In the genomic region with DNA sequence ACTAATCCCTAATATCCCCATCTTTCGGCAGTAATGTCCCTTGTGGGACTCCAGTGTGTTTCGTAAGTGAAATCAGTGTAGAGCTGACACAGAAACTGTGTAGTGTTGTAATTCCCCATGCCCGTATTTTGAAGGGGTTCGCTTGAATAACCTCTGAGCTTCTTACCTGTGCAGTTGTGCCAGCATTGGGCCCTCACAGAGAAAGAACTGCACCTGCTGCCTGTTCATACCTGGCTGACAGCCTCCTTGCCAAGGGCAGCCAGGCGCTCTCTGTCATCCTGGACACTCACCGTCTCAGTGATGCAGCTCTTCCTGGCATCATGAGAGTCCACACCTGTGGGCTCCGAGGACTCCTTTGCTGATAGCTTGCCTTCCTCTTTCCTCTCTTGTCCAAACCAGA, we compare ENCODE assay signal across 8 mouse cellular contexts. TPM values are rescaled to one million over a fixed set of nuclear protein-coding genes. Genes with fewer than 3 reads are reported as not detected.
DNase-seq lines count a peak whose midpoint lies in the region; ATAC-seq and TF ChIP-seq lines count a peak whose summit lies in the region.

No protein-coding gene starts in this region.

- TF ChIP-seq CTCF in MEL (IDR thresholded peaks at IDR 0.05 in 2 of 3, conservative IDR thresholded peaks at IDR 0.05 in 1 of 3; ENCODE audit: control insufficient read depth in 1 of 3, insufficient read depth in 1 of 3, low read depth in 2 of 3, low read length in 3 of 3, poor library complexity in 1 of 3, severe bottlenecking in 1 of 3): no peak

- no peak for TF ChIP-seq POLR2A in MEL (IDR thresholded peaks at IDR 0.05; ENCODE audit: control insufficient read depth in 1 of 2, insufficient read depth in 1 of 2, low read depth in 1 of 2, low read length in 2 of 2, poor library complexity in 1 of 2)

- peak overlapping the region; percentile 85 for H3K4me2 ChIP-seq in forebrain, embryonic 13.5 days
- H3K4me2 ChIP-seq in liver, embryonic 15.5 days: peak overlapping the region; percentile 100

- H3K4me1 ChIP-seq in heart, embryonic 10.5 days: peaks cover 18% of the 10 kb centered on the region
- H3K4me1 ChIP-seq in MEL (ENCODE audit: control insufficient read depth in 1 of 2, insufficient read depth in 2 of 2, low read length in 2 of 2): peaks cover 3 to 6% of the 10 kb centered on the region in 2 experiments; a peak in 3 of 4 replicates
- peaks cover 24% of the 10 kb centered on the region for H3K4me1 ChIP-seq in forebrain, embryonic 13.5 days
- peaks cover 58% of the 10 kb centered on the region for H3K4me1 ChIP-seq in liver, embryonic 15.5 days (replicated peaks)

- H3K79me2 ChIP-seq in MEL (ENCODE audit: control insufficient read depth, insufficient read depth, low read length, poor library complexity): peaks cover 1% of the 10 kb centered on the region; the same call in 1 of the 2 replicates

- no peak for TF ChIP-seq EP300 in MEL (IDR thresholded peaks at IDR 0.05; ENCODE audit: low read depth in 1 of 2, low read length in 2 of 2)

- peak overlapping the region; percentile 78 for H3K9ac ChIP-seq in MEL (ENCODE audit: control insufficient read depth, low read depth, low read length, poor library complexity, severe bottlenecking)
- H3K9ac ChIP-seq in forebrain, embryonic 13.5 days: peak overlapping the region; percentile 85; the same call in 1 of the 2 replicates
- H3K9ac ChIP-seq in liver, embryonic 15.5 days: peak overlapping the region; percentile 97; the same call in 1 of the 2 replicates

- peaks cover 32% of the 10 kb centered on the region for H3K27me3 ChIP-seq in heart, embryonic 10.5 days (ENCODE audit: insufficient read depth, poor library complexity, severe bottlenecking)
- no peaks in the 10 kb centered on the region for H3K27me3 ChIP-seq in MEL (ENCODE audit: control insufficient read depth in 1 of 2, insufficient read depth in 2 of 2, low read length in 2 of 2)
- peaks cover 9% of the 10 kb centered on the region for H3K27me3 ChIP-seq in forebrain, embryonic 13.5 days
- no peaks in the 10 kb centered on the region for H3K27me3 ChIP-seq in liver, embryonic 15.5 days

- ATAC-seq in forebrain, embryonic 13.5 days: no peak
- no peak for ATAC-seq in liver, embryonic 15.5 days (ENCODE audit: insufficient read depth)
- ATAC-seq in megakaryocyte progenitor cell, adult 5-6 weeks (replicated peaks; ENCODE audit: poor library complexity): no peak

- no peak overlapping the region for H3K27ac ChIP-seq in heart, embryonic 10.5 days
- H3K27ac ChIP-seq in MEL (ENCODE audit: control insufficient read depth, low read depth, low read length): no peak overlapping the region
- no peak overlapping the region for H3K27ac ChIP-seq in forebrain, embryonic 13.5 days
- peak overlapping the region; percentile 94 for H3K27ac ChIP-seq in liver, embryonic 15.5 days (replicated peaks)

- WGBS in heart, embryonic 10.5 days: 82% methylated on average over 7 of the region's 7 CpGs
- 85% methylated on average over 7 of the region's 7 CpGs for WGBS in forebrain, embryonic 13.5 days
- 73% methylated on average over 7 of the region's 7 CpGs for WGBS in liver, embryonic 15.5 days (ENCODE audit: insufficient replicate concordance)

- DNase-seq in heart, embryonic 10.5 days (ENCODE audit: low spot score): no peak
- no peak for DNase-seq in heart, postnatal 4 days
- peak; percentile 20 for DNase-seq in MEL (ENCODE audit: low read depth, low spot score)
- no peak for DNase-seq in embryo, embryonic 10.5 days (ENCODE audit: low spot score)
- no peak for DNase-seq in layer of hippocampus, adult 11-12 months (ENCODE audit: low spot score)

- no peak for TF ChIP-seq RAD21 in MEL (IDR thresholded peaks at IDR 0.05; ENCODE audit: low read depth, low read length)

- no peaks in the 10 kb centered on the region for H3K36me3 ChIP-seq in heart, embryonic 10.5 days
- peaks cover 0 to 4% of the 10 kb centered on the region in 2 experiments; a peak in 1 of 4 replicates for H3K36me3 ChIP-seq in MEL (ENCODE audit: control insufficient read depth in 1 of 2, insufficient read depth in 2 of 2, low read length in 2 of 2)
- peaks cover 8% of the 10 kb centered on the region; the same call in 1 of the 2 replicates for H3K36me3 ChIP-seq in forebrain, embryonic 13.5 days (ENCODE audit: poor library complexity, severe bottlenecking)
- H3K36me3 ChIP-seq in liver, embryonic 15.5 days (replicated peaks): peaks cover 5% of the 10 kb centered on the region; the same call in 1 of the 2 replicates

- H3K9me3 ChIP-seq in heart, embryonic 10.5 days: no peaks in the 10 kb centered on the region
- H3K9me3 ChIP-seq in MEL (replicated peaks; ENCODE audit: insufficient read depth, low read length): no peaks in the 10 kb centered on the region
- H3K9me3 ChIP-seq in forebrain, embryonic 13.5 days (replicated peaks): no peaks in the 10 kb centered on the region
- no peaks in the 10 kb centered on the region for H3K9me3 ChIP-seq in liver, embryonic 15.5 days (replicated peaks)

- H3K4me3 ChIP-seq in heart, embryonic 10.5 days: peak overlapping the region; percentile 82; the same call in 1 of the 2 replicates
- peak overlapping the region; percentile 75 to 99 for H3K4me3 ChIP-seq in MEL (ENCODE audit: control insufficient read depth in 1 of 2, insufficient read depth in 1 of 2, low read depth in 2 of 2, low read length in 2 of 2)
- peak overlapping the region; percentile 74 for H3K4me3 ChIP-seq in forebrain, embryonic 13.5 days
- H3K4me3 ChIP-seq in liver, embryonic 15.5 days (replicated peaks): peak overlapping the region; percentile 92

TF ChIP-seq in MEL, 35 proteins besides CTCF, POLR2A, EP300 and RAD21:
- TF ChIP-seq POLR2AphosphoS5 (IDR thresholded peaks at IDR 0.05; ENCODE audit: borderline replicate concordance, low read depth, low read length): no peak
- TF ChIP-seq NELFE (IDR thresholded peaks at IDR 0.05; ENCODE audit: low read depth, low read length): no peak
- no peak for TF ChIP-seq KAT2A (conservative IDR thresholded peaks at IDR 0.05; ENCODE audit: low read depth, low read length)
- no peak for TF ChIP-seq ELF1 (IDR thresholded peaks at IDR 0.05; ENCODE audit: low read depth, low read length)
- TF ChIP-seq MYB (IDR thresholded peaks at IDR 0.05; ENCODE audit: low read depth, low read length): no peak
- no peak for TF ChIP-seq MEF2A (IDR thresholded peaks at IDR 0.05; ENCODE audit: extremely low read depth, insufficient replicate concordance, low read depth, low read length, poor library complexity, severe bottlenecking)
- no peak for TF ChIP-seq MAZ (IDR thresholded peaks at IDR 0.05; ENCODE audit: low read depth, low read length)
- no peak for TF ChIP-seq POLR2AphosphoS2 (IDR thresholded peaks at IDR 0.05; ENCODE audit: low read length)
- TF ChIP-seq ZNF384 (IDR thresholded peaks at IDR 0.05; ENCODE audit: low read depth, low read length): no peak
- no peak for TF ChIP-seq ZKSCAN1 (IDR thresholded peaks at IDR 0.05; ENCODE audit: low read depth, low read length)
- no peak for TF ChIP-seq ETS1 (IDR thresholded peaks at IDR 0.05; ENCODE audit: low read depth, low read length)
- no peak for TF ChIP-seq RCOR1 (IDR thresholded peaks at IDR 0.05; ENCODE audit: low read depth, low read length)
- no peak for TF ChIP-seq ZC3H11A (IDR thresholded peaks at IDR 0.05; ENCODE audit: low read depth, low read length)
- no peak for TF ChIP-seq SIN3A (IDR thresholded peaks at IDR 0.05; ENCODE audit: low read length)
- TF ChIP-seq UBTF (IDR thresholded peaks at IDR 0.05; ENCODE audit: borderline replicate concordance, insufficient read depth, low read depth, low read length): no peak
- TF ChIP-seq GABPA (IDR thresholded peaks at IDR 0.05; ENCODE audit: low read depth, low read length): no peak
- TF ChIP-seq TBP (IDR thresholded peaks at IDR 0.05; ENCODE audit: low read depth, low read length): no peak
- no peak for TF ChIP-seq GATA1 (IDR thresholded peaks at IDR 0.05; ENCODE audit: low read depth, low read length)
- no peak for TF ChIP-seq BHLHE40 (IDR thresholded peaks at IDR 0.05; ENCODE audit: borderline replicate concordance, low read depth, low read length)
- no peak for TF ChIP-seq CHD2 (IDR thresholded peaks at IDR 0.05; ENCODE audit: low read length)
TF ChIP-seq in MEL: peak in this region for 0.

RNA-seq across cellular contexts. Expression of a gene that starts 1.3 kb away (rescaled TPM):
- polyA plus RNA-seq in heart, embryonic 10.5 days (2016; fragmentation: Nextera tagmentation; extraction: Ambion mirVana): 6.3 and 7.4 TPM in 2 replicates
- total RNA-seq in heart, postnatal 4 days (2021): 10 to 100 TPM; 15.0 to 18.3 TPM
- total RNA-seq in MEL (2012; rRNA removed): 5.8 TPM in 2 replicates
- polyA plus RNA-seq in MEL (2012; ENCODE audit: insufficient read depth in 1 of 2, insufficient read length in 2 of 2, low read depth in 1 of 2, low replicate concordance in 2 of 2, missing spikeins in 1 of 2): 10 to 100 TPM in 1 of 2 experiments, not detected in 1; 11.3 TPM
- polyA plus RNA-seq in forebrain, embryonic 13.5 days (2015; fragmentation: Nextera tagmentation; extraction: Ambion mirVana): 17.1 and 18.3 TPM in 2 replicates
- polyA plus RNA-seq in liver, embryonic 15.5 days (2015; fragmentation: Nextera tagmentation; extraction: Ambion mirVana): 12.2 and 15.8 TPM in 2 replicates
- 8.6 and 9.7 TPM in 2 replicates for total RNA-seq in megakaryocyte progenitor cell, adult 5-6 weeks (2015)
- total RNA-seq in megakaryocyte progenitor cell, adult 5-6 weeks (2017): 4.7 and 5.8 TPM in 2 replicates

RNA-seq across cellular contexts. Expression of a gene that starts 30.0 kb away (rescaled TPM):
- 0.20 and 0.23 TPM in 2 replicates for polyA plus RNA-seq in heart, embryonic 10.5 days (2016; fragmentation: Nextera tagmentation; extraction: Ambion mirVana)
- total RNA-seq in heart, postnatal 4 days (2021): 1 to 10 TPM; 2.2 to 2.5 TPM
- not detected in 2 replicates for total RNA-seq in MEL (2012; rRNA removed)
- not detected for polyA plus RNA-seq in MEL (2012; ENCODE audit: insufficient read depth in 1 of 2, insufficient read length in 2 of 2, low read depth in 1 of 2, low replicate concordance in 2 of 2, missing spikeins in 1 of 2)
- 0.15 TPM in 1 of 2 replicates, not detected in the other for polyA plus RNA-seq in forebrain, embryonic 13.5 days (2015; fragmentation: Nextera tagmentation; extraction: Ambion mirVana)
- polyA plus RNA-seq in liver, embryonic 15.5 days (2015; fragmentation: Nextera tagmentation; extraction: Ambion mirVana): 0.38 and 0.48 TPM in 2 replicates
- total RNA-seq in megakaryocyte progenitor cell, adult 5-6 weeks (2015): 0.37 TPM in 1 of 2 replicates, not detected in the other
- total RNA-seq in megakaryocyte progenitor cell, adult 5-6 weeks (2017): 0.08 TPM in 1 of 2 replicates, not detected in the other
